Comparison of ENCODE assay signal across 7 mouse cellular contexts in the genomic region with DNA sequence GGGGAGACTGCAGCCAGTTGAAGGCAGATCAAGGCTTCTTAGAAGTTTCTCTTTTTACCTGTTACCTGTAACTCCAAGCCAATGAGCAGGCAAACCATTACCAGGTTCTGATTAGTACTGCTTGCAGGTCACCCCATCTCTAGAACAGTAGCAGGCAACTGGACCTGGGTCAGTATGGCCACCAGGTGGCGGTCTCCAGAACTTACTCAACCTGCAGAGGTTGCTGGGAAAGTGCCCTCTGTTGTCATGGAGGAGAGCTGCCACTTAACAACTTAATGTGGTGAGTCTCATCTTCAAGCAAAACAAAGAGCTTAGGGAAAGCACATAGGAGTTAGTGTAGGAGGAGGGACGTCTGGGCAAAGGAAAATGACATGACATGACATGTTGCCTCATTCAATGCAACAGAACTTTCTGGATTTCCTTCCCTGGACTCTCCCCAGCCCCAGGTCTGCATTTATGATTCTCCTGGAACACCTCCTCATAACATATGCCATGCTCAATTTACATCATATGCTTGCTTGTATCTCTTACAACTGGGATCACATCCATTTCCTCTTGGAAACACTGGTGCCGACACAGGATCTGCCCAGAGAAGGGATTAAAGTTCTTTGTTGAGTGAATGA.
A peak's percentile ranks its signal among the peaks of the same experiment; 100 is the strongest.
DNase-seq lines count a peak whose midpoint lies in the region; ATAC-seq and TF ChIP-seq lines count a peak whose summit lies in the region.

No protein-coding gene starts in this region.

- TF ChIP-seq POLR2A in cortical plate, adult 2 months (IDR thresholded peaks at IDR 0.05; ENCODE audit: extremely low read depth, insufficient read depth, low read length) = no peak

- no peaks in the 10 kb centered on the region for H3K36me3 ChIP-seq in neural tube, embryonic 11.5 days (ENCODE audit: control insufficient read depth, insufficient read depth, low read length)
- no peaks in the 10 kb centered on the region for H3K36me3 ChIP-seq in neural tube, embryonic 15.5 days
- H3K36me3 ChIP-seq in liver, embryonic 11.5 days (ENCODE audit: control insufficient read depth, insufficient read depth, low read length) = no peaks in the 10 kb centered on the region

- 47% methylated on average over 3 of the region's 3 CpGs for WGBS in neural tube, embryonic 11.5 days
- WGBS in neural tube, embryonic 15.5 days = 50% methylated on average over 3 of the region's 3 CpGs
- 41% methylated on average over 3 of the region's 3 CpGs for WGBS in liver, embryonic 11.5 days

- H3K27me3 ChIP-seq in neural tube, embryonic 11.5 days (ENCODE audit: control insufficient read depth, insufficient read depth, low read length) = no peaks in the 10 kb centered on the region
- no peaks in the 10 kb centered on the region for H3K27me3 ChIP-seq in neural tube, embryonic 15.5 days (replicated peaks)
- no peaks in the 10 kb centered on the region for H3K27me3 ChIP-seq in liver, embryonic 11.5 days (replicated peaks; ENCODE audit: control insufficient read depth, insufficient read depth, low read length)

- H3K27ac ChIP-seq in neural tube, embryonic 11.5 days (ENCODE audit: low read depth, low read length) = no peak overlapping the region
- no peak overlapping the region for H3K27ac ChIP-seq in neural tube, embryonic 15.5 days (replicated peaks)
- no peak overlapping the region for H3K27ac ChIP-seq in cortical plate, adult 2 months (ENCODE audit: insufficient read depth, low read length)
- H3K27ac ChIP-seq in liver, embryonic 11.5 days (ENCODE audit: low read depth, low read length) = no peak overlapping the region

- H3K9me3 ChIP-seq in neural tube, embryonic 11.5 days (ENCODE audit: control insufficient read depth, low read length) = no peaks in the 10 kb centered on the region
- no peaks in the 10 kb centered on the region for H3K9me3 ChIP-seq in neural tube, embryonic 15.5 days (replicated peaks)
- H3K9me3 ChIP-seq in liver, embryonic 11.5 days (ENCODE audit: control insufficient read depth, low read length) = no peaks in the 10 kb centered on the region

- H3K4me1 ChIP-seq in neural tube, embryonic 11.5 days (ENCODE audit: control insufficient read depth, insufficient read depth, low read length) = no peaks in the 10 kb centered on the region
- H3K4me1 ChIP-seq in neural tube, embryonic 15.5 days = no peaks in the 10 kb centered on the region
- peaks cover 2% of the 10 kb centered on the region; the same call in 1 of the 2 replicates for H3K4me1 ChIP-seq in cortical plate, adult 2 months (ENCODE audit: control insufficient read depth, insufficient read depth, low read length)
- no peaks in the 10 kb centered on the region for H3K4me1 ChIP-seq in liver, embryonic 11.5 days (replicated peaks; ENCODE audit: control insufficient read depth, insufficient read depth, low read length)

- intact Hi-C loops in heart, postnatal 10 days (cut with DNase I) = loop anchor here (1.0 to 5.0 kb wide), 3 partner anchors 114 to 270 kb away; no protein-coding TSS in a partner anchor

- no peak overlapping the region for H3K4me2 ChIP-seq in neural tube, embryonic 11.5 days (ENCODE audit: low read depth)
- no peak overlapping the region for H3K4me2 ChIP-seq in neural tube, embryonic 15.5 days
- H3K4me2 ChIP-seq in liver, embryonic 11.5 days = no peak overlapping the region

- TF ChIP-seq CTCF in cortical plate, adult 2 months (IDR thresholded peaks at IDR 0.05; ENCODE audit: extremely low read depth, insufficient read depth, low read length) = peak; percentile 38; the same call in 1 of the 2 replicates

- no peak overlapping the region for H3K9ac ChIP-seq in neural tube, embryonic 11.5 days (ENCODE audit: low read length)
- H3K9ac ChIP-seq in neural tube, embryonic 15.5 days (replicated peaks) = no peak overlapping the region
- H3K9ac ChIP-seq in liver, embryonic 11.5 days (ENCODE audit: low read depth, low read length) = no peak overlapping the region

- no peak overlapping the region for H3K4me3 ChIP-seq in neural tube, embryonic 11.5 days (ENCODE audit: low read depth, low read length)
- no peak overlapping the region for H3K4me3 ChIP-seq in neural tube, embryonic 15.5 days (replicated peaks)
- no peak overlapping the region for H3K4me3 ChIP-seq in cortical plate, adult 2 months (ENCODE audit: insufficient read depth, low read length)
- no peak overlapping the region for H3K4me3 ChIP-seq in liver, embryonic 11.5 days (ENCODE audit: low read depth, low read length)

- ATAC-seq in neural tube, embryonic 11.5 days (ENCODE audit: insufficient read depth, low FRiP score, low TSS enrichment) = no peak
- ATAC-seq in neural tube, embryonic 15.5 days (ENCODE audit: low FRiP score) = no peak
- no peak for ATAC-seq in liver, embryonic 11.5 days (replicated peaks; ENCODE audit: low FRiP score)

- peak; percentile 28 for DNase-seq in neural tube, embryonic 11.5 days (ENCODE audit: low spot score)
- DNase-seq in adrenal gland, adult 8-10 months = peak; percentile 62
- DNase-seq in heart, postnatal 10 days = peak; percentile 72 to 81
- DNase-seq in liver, embryonic 11.5 days (ENCODE audit: low spot score) = peak; percentile 34
- DNase-seq in spleen, adult 12 weeks (ENCODE audit: low spot score) = peak; percentile 4

Comparison
In these comparisons a context has a peak if more than half of its experiments do, and no peak if none do; other contexts are left out.
1. DNase-seq: peak in every context shown above with its lines; median percentile 76 in heart, postnatal 10 days; 62 in adrenal gland, adult 8-10 months; 34 in liver, embryonic 11.5 days; 28 in neural tube, embryonic 11.5 days; 4 in spleen, adult 12 weeks.